Mouse (Mus musculus): Measurements from ENCODE around the gene Vps13c. TPM values are rescaled to one million over a fixed set of nuclear protein-coding genes. Genes with fewer than 3 reads are reported as not detected.
A peak's percentile ranks its signal among the peaks of the same experiment; 100 is the strongest.

The Vps13c gene
- polyA plus RNA-seq, 2 experiments from 2014 or later, result 21.6 to 27.3 TPM

DNA sequence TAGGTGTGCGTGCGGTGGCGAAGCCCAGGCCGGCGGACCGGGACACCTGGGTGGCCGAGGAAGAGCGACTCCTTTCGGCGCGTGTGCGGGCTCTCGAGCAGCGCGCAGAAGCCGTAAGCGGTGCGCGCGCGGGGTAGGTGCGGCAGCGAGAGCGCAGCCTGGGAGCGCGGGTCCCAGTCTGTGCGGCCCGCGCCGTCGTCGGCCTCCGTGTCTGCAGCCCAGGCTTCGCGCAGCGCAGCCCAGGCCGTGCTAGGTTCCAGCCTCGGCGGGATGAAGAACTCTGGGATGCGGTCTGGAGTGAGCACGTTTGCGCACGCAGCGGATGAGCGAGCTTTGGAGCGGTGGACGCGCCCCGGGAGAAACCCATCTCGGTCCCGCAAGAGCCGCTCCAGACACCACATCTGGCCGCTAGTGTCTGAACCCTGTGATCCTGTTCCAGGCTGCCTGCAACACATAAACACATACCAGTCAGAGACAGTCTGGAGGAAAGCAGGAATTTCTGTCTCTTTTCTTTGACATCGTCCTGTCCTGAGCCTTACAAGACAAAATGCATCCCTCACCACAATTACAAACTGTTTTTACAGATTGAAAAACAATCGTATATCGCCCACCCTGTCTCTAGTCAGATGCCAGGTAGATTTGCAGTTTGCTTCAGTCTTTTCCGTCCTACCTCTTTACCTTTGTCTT lies 8.7 kb upstream of the Vps13c start:
- no peak for ATAC-seq

GRCm38 (mm10) chr9:67832046-67832605 lies 8.1 kb upstream of the Vps13c start, which contains the start of gene C2cd4a:
Gene C2cd4a, minus strand, starts transcription at chr9:67832330.
- no peak for ATAC-seq

GRCm38 (mm10) chr9:67834535-67834934 lies 5.7 kb upstream of the Vps13c start:
- no peak for ATAC-seq

DNA sequence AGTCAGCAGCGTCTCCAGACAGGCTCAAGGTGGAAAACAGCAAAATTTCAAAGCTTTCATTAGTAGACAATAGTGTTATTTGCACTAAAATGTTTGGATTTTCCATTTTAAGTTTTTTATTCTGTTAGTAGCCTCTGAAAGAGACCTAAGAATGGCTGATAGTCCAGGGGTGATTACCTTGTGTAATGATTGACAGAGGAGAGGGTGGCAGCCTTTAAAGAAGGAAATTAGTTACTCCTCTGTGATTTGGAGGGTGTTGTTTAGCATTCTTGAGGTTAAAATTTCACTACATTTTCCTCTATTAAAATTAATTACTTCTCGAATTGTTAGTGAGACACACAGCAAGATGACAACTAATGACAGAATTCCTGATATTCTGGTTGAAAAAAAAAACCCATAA lies 2.9 kb upstream of the Vps13c start:
- no peak for ATAC-seq

DNA sequence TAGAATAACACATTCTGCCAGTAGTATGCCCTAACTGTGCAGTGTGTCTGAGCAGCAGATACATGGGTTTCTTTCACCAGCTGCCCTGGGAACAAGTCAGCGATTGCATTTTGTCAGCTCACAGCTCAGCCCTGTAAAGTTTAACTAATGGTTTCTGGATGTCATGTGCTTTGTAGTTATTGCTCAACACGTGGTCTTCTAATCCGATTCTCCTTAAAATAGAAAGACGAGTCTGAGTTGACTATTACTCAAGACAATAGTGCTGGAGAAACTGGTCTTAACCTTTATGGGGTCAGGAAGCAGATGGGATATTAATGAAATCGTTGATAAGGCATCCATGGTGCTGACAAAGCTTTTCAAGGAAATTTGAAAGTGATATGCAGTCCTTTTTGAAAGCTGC lies 2.6 kb downstream of the Vps13c start:
- no peak for ATAC-seq

- ATAC-seq, result no peak
These were observed 4.8 kb downstream of the Vps13c start for GRCm38 (mm10) chr9:67845012-67845411.

GRCm38 (mm10) chr9:67845648-67846047 lies 5.5 kb downstream of the Vps13c start:
- ATAC-seq, result peak; percentile 83

DNA sequence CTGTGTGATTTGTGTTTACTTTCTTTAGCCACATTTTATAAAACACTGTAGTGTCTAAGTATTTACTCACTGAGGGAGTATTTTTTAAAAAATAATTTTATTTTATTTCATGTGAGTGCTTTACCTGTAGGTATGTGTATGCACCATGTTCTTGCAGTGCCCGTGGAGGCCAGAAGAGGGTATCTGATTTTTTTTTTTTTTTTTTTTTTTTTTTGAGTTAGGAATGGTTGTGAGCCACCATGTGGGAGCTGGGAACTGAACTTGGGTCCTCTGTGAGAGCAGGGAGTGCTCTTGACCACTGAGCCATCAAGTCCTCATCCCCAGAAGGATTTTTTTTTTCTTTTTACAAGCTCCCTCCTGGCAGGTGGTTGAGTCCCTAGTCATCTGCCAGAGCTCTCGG lies 5.9 kb downstream of the Vps13c start:
- ATAC-seq, result peak; percentile 18

DNA sequence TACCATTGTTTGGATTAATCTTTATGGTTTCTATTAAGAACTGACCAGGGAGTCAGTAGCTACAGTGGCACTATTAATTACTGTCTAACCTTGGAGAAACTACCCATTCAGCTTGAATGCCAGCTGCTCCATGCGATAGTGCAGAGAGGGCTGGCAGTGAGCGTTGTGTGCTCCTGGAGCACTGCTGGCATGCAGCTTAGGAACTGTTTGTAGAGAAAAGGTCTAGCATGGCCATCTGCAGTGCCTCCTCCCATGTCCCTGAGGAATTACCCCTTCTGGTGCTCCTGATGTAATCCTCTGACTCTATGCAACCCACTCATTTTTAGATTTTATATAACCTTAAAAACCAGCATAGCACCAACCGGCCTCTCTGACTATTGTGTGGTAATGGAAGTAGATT lies 7.4 kb downstream of the Vps13c start:
- no peak for ATAC-seq

DNA sequence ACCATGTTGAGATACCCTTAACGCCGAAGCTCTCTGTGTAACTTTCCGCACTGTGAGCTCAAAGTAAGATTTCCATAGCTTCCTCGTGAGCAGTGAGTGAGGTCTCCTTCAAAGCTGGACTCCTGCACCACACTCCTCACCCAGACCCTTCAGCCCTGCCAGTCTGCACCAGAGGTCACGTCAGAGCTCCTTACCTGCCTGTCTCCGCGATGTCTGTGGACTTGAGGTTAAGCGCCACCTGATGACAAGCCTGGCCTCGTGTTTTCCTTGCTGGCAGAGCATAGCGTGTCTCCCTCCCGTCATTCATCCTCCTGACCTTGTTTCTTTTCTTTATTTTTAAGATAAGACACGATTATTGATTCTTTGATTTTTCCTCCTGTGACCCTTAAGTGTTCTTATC lies 9.2 kb downstream of the Vps13c start:
- no peak for ATAC-seq

GRCm38 (mm10) chr9:67849846-67850245 lies 9.7 kb downstream of the Vps13c start:
- no peak for ATAC-seq

DNA sequence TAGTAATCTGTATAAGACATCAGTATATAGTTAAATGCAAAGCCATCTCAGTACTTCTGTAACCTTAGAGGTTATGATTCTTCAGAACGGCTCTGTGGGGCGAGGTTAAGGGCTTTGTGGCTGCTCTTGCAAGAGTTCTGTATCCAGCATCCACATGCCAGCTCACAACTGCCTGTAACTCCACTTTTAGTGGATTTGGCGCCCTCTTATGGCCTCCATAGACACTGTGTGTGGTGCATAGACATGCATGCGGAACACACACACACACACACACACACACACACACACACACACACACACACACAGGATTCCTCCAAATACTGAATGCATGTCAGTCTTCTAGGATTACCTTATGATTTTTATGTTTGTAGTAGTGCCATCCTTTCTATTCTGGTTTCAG lies 11.0 kb downstream of the Vps13c start:
- ATAC-seq, result no peak

DNA sequence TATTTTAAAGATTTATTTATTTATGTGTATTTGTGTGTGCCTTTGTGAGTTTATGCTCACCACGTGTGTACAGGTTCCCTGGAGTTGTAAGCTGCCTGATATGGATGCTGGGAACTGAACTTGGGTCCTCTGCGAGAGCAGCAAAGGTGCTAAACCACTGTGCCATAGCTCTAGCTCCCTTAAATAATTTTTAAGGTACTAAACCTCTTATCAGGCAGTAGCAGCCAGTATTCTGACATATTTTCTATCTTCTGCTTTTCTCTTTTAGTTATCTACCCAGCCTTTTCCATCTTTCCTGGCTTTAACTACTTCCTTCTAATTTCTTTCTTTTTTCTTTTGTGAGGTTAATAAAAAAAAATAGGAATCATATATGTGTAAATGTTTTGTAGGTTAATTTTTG lies 20.1 kb downstream of the Vps13c start:
- ATAC-seq, result no peak

DNA sequence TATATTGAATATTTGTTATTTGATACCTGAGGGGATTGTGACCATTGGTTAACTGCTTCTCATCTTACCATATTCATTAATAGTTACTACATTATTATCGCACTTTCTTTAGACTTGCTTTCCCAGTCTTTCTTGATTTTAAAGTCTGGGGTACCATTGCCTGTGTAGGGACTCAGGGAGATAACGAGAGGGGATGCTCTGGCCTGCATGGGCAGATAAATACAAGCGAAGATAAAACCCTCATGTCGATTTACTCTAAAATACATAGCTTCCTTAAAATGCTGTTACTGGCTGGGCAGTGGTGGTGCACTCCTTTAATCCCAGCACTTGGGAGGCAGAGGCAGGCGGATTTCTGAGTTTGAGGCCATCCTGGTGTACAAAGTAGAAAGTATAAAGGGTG lies 23.1 kb downstream of the Vps13c start:
- no peak for ATAC-seq

- no peak for ATAC-seq
These were observed 23.8 kb downstream of the Vps13c start for GRCm38 (mm10) chr9:67864011-67864410.

- no peak for ATAC-seq
These were observed 25.2 kb downstream of the Vps13c start for GRCm38 (mm10) chr9:67865411-67865810.

- no peak for ATAC-seq
These were observed 27.2 kb downstream of the Vps13c start for GRCm38 (mm10) chr9:67867411-67867810.

DNA sequence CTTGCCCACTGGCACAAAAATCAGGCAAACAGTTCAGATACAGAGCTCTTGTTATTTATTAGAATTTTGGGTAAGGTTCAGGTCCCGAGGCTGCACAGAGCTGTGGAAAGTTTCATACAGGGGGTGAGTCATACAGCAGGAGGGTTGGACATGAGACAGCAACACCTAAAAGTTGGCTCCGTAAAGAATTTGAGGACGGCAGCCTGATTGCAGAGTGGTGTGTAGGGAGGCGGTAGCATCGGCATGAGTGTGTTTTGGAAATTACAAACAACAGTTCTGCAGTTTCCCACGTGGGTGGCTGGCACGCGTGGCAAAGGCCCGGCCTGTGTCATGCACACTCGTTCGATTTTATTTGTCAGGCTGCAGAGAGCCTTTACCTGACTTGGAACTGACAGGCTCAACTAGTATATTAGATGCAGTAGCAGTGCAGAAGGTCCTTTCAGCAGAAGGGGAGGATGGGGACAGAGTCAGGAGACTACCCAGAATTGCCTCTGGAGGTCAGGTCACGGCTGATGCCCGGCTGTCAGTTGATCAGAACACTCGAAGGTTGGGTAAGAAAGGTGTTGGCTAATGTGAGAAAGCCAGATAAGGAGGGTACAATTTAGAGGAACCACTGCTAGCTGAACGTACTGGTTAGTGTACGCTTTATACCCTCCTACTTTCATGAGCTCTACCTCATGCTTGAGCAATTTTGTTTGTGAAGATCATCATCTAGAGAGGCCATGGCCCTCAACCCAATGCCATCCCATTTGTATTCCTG lies 29.7 kb downstream of the Vps13c start:
- ATAC-seq, result no peak

- ATAC-seq, result no peak
These were observed 34.5 kb downstream of the Vps13c start for GRCm38 (mm10) chr9:67874522-67875222.

DNA sequence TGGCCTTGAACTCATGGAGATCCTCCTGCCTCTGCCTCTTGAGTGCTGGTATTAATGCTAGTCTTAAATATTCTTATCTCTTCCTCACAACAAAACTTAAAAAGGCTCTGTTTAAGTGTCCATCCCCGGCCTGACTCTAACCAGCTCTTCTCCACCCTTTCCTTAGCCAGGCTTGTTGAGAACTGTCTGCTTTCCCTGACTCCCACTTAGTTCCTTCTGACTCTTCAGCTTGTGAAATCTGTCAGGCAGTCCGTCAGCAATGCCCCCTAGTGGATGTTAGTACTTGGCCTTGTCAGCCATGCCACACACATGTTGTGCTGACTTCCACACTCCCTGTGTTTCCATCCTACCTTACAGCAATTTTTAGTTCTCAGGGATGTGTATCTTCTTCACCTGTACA lies 35.1 kb downstream of the Vps13c start:
- ATAC-seq, result no peak

DNA sequence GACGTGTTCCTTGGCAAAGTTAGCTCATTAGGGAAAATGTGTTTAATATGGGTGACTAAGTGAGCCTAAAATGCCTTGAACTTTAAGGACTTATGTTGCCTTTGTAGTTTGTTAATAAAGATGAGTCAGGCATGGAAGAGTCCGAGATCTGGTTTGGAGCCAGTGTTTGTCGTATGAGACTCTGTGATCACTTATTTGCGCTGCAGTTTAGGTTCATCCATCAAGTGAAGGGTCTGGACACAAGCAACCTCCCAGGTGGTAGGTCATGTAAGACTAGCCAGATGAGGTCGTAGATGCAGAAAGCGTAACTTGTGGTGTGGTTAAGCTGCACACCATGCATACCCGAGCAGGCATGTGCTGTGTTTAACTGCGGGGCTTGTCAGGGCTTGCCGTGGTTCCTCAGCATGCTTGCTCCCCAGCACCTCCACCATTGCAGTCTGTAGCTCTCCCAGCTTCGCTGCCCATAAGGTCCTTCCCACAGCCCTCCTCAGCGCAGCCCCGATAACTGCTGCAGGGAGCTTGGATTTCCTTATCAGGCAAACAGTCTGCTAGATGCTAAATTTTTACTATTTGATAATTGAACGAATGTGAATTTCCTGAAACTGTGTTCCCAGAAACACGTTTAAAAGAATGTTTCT lies 37.0 kb downstream of the Vps13c start:
- no peak for ATAC-seq

- no peak for ATAC-seq
These were observed 38.1 kb downstream of the Vps13c start for GRCm38 (mm10) chr9:67878197-67878769.
